Mouse (Mus musculus) heart, embryonic 12.5 days (tissue): Measurements from ENCODE around the gene Ctnnb1. TPM values are rescaled to one million over a fixed set of nuclear protein-coding genes. Genes with fewer than 3 reads are reported as not detected.

Experiments
- ATAC-seq: fragments of 200-750 bp; cut with Nextera tagmentation; 2 replicates; pipeline ENCODE4 v1.8.0; 2017; ENCODE audit warnings: moderate TSS enrichment, moderate library complexity; ENCODE audit not compliant: insufficient number of reproducible peaks, low FRiP score
- H3K27ac ChIP-seq: fragments of 300-500 bp; sonication (generic); 2 replicates; pipeline ENCODE4 v1.5.1; 2016; ENCODE audit warnings: mild to moderate bottlenecking, moderate library complexity; ENCODE audit not compliant: poor library complexity, severe bottlenecking
- H3K27me3 ChIP-seq: fragments of 300-500 bp; sonication (generic); replicated peaks from 2 replicates; pipeline ENCODE4 v1.6.1; 2016; ENCODE audit warnings: mild to moderate bottlenecking, moderate library complexity
- H3K36me3 ChIP-seq: fragments of 300-500 bp; sonication (generic); 2 replicates; pipeline ENCODE4 v1.6.1; 2016; ENCODE audit warnings: mild to moderate bottlenecking, moderate library complexity
- H3K4me1 ChIP-seq: fragments of 300-500 bp; sonication (generic); replicated peaks from 2 replicates; pipeline ENCODE4 v1.6.1; 2016; ENCODE audit warnings: mild to moderate bottlenecking
- H3K4me2 ChIP-seq: fragments of 300-500 bp; sonication (generic); 2 replicates; pipeline ENCODE4 v1.6.1; 2016; ENCODE audit warnings: mild to moderate bottlenecking, moderate library complexity
- H3K4me3 ChIP-seq: fragments of 300-500 bp; sonication (generic); 2 replicates; pipeline ENCODE4 v1.5.1; 2016; ENCODE audit warnings: mild to moderate bottlenecking
- H3K9ac ChIP-seq: fragments of 300-500 bp; sonication (generic); 2 replicates; pipeline ENCODE4 v1.6.1; 2016; ENCODE audit warnings: mild to moderate bottlenecking, moderate library complexity
- H3K9me3 ChIP-seq: fragments of 300-500 bp; sonication (generic); replicated peaks from 2 replicates; pipeline ENCODE4 v1.6.1; 2016; ENCODE audit warnings: mild to moderate bottlenecking, moderate library complexity
- WGBS: fragments of 180-500 bp; shearing (Covaris S2); methylation state at CpG from one replicate; pipeline ENCODE4 v1.1.7; 2016; 5-methylcytosine and 5-hydroxymethylcytosine counted together
- polyA plus RNA-seq: library from polyadenylated mRNA; unstranded; fragments of >200 nt; fragmentation: Nextera tagmentation; extraction: Ambion mirVana; gene quantifications from 2 replicates; pipeline ENCODE4 v1.2.1, GENCODE M21; 2016

Gene Ctnnb1
- polyA plus RNA-seq, 1 experiment from 2014 or later, result 397 TPM

DNA sequence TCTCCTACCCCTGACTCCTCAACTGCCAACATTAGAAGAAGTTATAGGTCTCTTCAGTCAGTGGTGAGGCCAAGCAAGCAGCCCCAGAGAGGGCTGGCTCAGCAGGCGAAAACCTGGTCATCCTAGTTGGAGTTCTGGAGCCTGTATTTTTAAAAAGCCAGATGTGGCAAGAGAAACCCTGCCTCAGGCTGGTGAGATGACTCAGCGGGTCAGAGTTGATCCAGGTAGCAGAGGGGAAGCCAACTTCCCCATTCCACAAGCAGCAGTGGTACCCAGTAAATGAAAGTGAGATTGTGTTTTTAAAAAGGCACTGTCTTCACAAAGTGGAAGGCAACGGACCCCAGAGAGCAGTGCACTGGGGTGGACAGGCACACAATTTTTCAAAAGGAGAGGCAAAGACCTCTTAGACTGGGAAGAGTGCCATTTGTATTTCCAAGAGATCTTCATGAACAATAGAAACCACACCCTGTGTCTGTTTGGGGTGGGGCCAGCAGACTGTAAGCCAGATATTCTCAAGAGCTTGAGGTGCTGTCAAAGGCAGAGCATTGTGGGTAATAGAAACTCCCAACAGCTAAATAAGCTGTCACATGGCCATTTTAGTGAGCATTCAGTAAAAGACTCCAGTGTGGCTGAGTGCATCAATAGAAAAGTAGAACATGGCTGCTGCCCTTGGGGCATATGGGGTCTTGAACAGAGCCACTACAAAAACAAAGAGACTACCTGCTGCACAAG is 33.1 kb downstream of the Ctnnb1 start:
- H3K9me3 ChIP-seq, result no peaks in the 10 kb centered on the region
- H3K36me3 ChIP-seq, result peaks cover 98% of the 10 kb centered on the region
- H3K4me3 ChIP-seq, result no peak overlapping the region
- 0 out of 2 replicates have a peak overlapping the region, but pooled peaks have one; percentile 23 for H3K27ac ChIP-seq
- 0 out of 2 replicates have a peak overlapping the region, but pooled peaks have one; percentile 27 for H3K9ac ChIP-seq
- H3K27me3 ChIP-seq, result no peaks in the 10 kb centered on the region
- ATAC-seq, result no peak
- peaks cover 75% of the 10 kb centered on the region for H3K4me1 ChIP-seq
- 80% methylated on average over 3 of the region's 3 CpGs for WGBS
- no peak overlapping the region for H3K4me2 ChIP-seq

DNA sequence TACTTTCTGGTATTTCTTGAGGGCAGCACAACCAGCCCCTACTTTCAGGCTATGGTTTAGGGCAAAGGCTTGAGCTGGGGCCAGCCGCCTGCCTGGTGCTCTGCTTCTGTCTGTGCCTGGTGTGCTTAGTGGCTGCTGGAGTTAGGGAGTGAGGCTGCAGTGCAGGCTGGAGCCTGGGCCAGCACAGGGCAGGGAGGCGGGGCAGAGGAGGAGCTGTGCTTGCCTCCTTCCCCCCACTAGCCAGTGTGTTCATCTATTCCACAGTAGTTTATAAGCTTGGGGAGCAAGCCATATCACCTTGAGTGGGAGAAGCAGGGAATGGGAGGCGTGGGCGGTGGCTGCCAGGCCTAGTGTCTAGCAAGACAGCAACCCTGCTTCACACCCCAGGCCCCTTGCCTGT is 34.1 kb downstream of the Ctnnb1 start:
- H3K9ac ChIP-seq, result no peak overlapping the region
- H3K27me3 ChIP-seq, result no peaks in the 10 kb centered on the region
- WGBS, result 87% methylated on average over 4 of the region's 4 CpGs
- H3K4me1 ChIP-seq, result peaks cover 73% of the 10 kb centered on the region
- H3K9me3 ChIP-seq, result no peaks in the 10 kb centered on the region
- H3K4me2 ChIP-seq, result no peak overlapping the region
- H3K36me3 ChIP-seq, result peaks cover 98% of the 10 kb centered on the region
- no peak overlapping the region for H3K4me3 ChIP-seq
- ATAC-seq, result no peak
- peak overlapping the region; percentile 19 for H3K27ac ChIP-seq

DNA sequence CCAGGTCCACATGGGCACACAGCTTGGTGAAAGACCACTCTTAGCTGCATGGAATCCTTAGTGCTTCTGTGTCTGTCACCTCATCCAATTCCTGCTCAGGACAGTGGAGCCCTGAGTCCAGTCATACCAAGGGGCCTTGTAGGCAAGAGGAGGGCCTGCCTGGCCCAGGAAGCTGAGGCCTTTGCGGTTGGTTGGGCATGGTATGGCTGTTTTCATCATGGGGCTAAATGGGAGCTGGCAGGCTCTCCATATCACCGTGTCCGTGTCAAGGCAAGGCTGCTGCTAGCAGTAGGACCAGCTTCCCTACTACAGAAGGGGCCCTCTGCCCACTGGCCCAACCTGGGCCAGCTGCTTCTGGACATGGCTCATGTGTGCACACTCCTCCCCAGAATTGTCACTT is 34.7 kb downstream of the Ctnnb1 start:
- H3K4me1 ChIP-seq, result peaks cover 68% of the 10 kb centered on the region
- no peaks in the 10 kb centered on the region for H3K9me3 ChIP-seq
- H3K4me2 ChIP-seq, result no peak overlapping the region
- H3K36me3 ChIP-seq, result peaks cover 98% of the 10 kb centered on the region
- H3K9ac ChIP-seq, result no peak overlapping the region
- H3K27ac ChIP-seq, result peak overlapping the region; percentile 37; the same call in 1 of the 2 replicates
- H3K27me3 ChIP-seq, result no peaks in the 10 kb centered on the region
- no peak for ATAC-seq
- no peak overlapping the region for H3K4me3 ChIP-seq
- WGBS, result 87% methylated on average over 3 of the region's 3 CpGs

DNA sequence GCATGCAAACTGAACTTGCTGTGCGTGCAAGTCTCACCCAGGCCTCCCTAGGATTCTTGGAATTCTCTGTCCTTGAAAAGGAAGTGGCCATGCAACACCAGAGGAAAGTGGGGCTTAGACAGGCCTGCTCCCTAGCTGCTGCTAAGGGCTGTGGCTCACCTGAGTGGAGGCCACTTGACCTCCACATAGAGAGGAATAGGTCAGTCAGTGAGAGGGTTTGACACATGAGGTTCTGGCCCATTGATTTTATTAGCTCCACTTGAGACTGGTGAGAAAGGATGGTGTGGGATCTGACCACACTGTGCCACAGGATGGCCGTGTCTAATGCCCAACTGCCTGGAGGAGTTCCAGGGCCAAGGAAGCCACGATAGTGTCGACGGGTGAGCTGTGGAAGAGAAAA is 35.2 kb downstream of the Ctnnb1 start:
- 74% methylated on average over 5 of the region's 5 CpGs for WGBS
- H3K27ac ChIP-seq, result no peak overlapping the region
- H3K4me1 ChIP-seq, result peaks cover 63% of the 10 kb centered on the region

DNA sequence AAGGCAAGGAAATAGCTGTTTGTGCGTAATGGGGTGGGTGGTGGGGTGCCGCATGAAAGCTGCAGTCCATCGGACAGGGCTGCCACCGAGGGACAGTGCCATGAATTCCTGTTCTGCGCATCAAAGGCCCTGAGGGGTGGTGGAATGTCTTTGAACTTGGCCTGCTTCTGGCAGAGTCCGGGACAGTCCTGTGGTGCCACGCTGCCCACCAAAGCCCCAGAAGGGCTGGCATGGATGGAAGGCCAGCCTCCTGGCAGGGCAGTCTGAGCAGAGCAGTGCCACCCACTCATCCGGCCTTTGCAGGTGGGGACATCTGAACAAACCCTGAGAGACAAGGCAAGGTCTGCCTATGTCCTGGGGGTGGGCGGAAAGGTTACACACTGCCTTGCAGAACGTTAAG is 36.0 kb downstream of the Ctnnb1 start:
- H3K27ac ChIP-seq, result no peak overlapping the region
- WGBS, result 80% methylated on average over 10 of the region's 10 CpGs
- no peaks in the 10 kb centered on the region for H3K9me3 ChIP-seq
- H3K36me3 ChIP-seq, result peaks cover 97% of the 10 kb centered on the region
- no peak overlapping the region for H3K9ac ChIP-seq
- H3K4me2 ChIP-seq, result no peak overlapping the region
- no peak overlapping the region for H3K4me3 ChIP-seq
- H3K27me3 ChIP-seq, result no peaks in the 10 kb centered on the region
- peaks cover 61% of the 10 kb centered on the region for H3K4me1 ChIP-seq
- ATAC-seq, result no peak

More for the DNA sequence above, 35.2 kb downstream of the Ctnnb1 start:
- Histone ChIP-seq H3K27me3 (no peaks in the 10 kb centered on the region), H3K4me2 (no peak overlapping the region), H3K36me3 (peaks cover 98% of the 10 kb centered on the region), H3K9me3 (no peaks in the 10 kb centered on the region), H3K9ac (no peak overlapping the region), H3K4me3 (no peak overlapping the region)
- no peak for ATAC-seq

DNA sequence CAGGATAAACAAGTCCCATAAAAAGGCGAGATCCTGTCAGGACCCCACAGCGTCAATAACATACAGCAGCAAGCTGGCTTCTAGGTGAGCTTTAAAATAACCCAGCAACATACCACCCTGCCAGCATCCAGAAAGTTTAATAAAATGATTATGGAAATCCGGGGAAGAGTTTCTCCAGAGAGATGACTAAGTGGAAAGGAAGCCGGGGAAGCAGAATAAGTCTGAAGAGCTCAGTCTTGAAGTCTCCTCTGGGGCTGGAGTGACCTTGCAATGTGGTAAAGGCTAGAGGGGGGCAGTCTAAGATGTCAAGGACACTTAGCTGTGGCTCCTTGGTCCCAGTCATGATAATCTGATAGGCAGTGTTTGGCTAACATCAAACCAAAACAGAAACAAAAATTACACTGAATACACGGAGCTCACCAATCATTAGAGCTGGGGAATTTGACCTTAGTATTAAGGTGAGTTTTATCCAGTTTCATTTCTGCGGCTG is 44.1 kb downstream of the Ctnnb1 start:
- peaks cover 4% of the 10 kb centered on the region for H3K4me1 ChIP-seq
- 70% methylated on average over 6 of the region's 6 CpGs for WGBS
- no peak overlapping the region for H3K4me2 ChIP-seq
- no peak overlapping the region for H3K9ac ChIP-seq
- no peak overlapping the region for H3K4me3 ChIP-seq
- H3K27me3 ChIP-seq, result no peaks in the 10 kb centered on the region
- no peaks in the 10 kb centered on the region for H3K9me3 ChIP-seq
- H3K36me3 ChIP-seq, result peaks cover 18% of the 10 kb centered on the region
- no peak for ATAC-seq
- no peak overlapping the region for H3K27ac ChIP-seq

DNA sequence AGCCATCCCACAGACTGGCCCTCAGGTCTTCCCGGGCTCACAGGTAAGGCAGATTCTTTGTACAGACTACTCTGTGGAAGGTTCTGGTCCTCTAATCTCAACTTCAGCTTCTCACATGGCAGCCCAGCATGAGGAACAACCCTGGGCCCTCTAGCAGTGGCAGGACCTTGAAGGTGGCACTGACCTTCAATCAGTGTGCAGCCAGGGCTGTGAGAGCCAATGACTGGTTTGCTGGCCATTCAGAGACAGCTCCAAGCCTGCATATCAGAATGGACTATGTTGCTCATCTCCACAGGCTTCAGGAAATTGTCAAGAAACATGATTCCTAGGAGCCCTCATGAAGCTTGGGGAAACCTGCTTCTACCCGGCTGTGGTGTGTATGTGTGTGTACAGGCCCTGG is 45.2 kb downstream of the Ctnnb1 start:
- H3K4me2 ChIP-seq, result no peak overlapping the region
- H3K27ac ChIP-seq, result no peak overlapping the region
- no peak overlapping the region for H3K9ac ChIP-seq
- no peaks in the 10 kb centered on the region for H3K27me3 ChIP-seq
- no peak for ATAC-seq
- peaks cover 4% of the 10 kb centered on the region for H3K4me1 ChIP-seq
- H3K36me3 ChIP-seq, result peaks cover 7% of the 10 kb centered on the region
- 71% methylated on average over 2 of the region's 2 CpGs for WGBS
- H3K4me3 ChIP-seq, result no peak overlapping the region
- H3K9me3 ChIP-seq, result no peaks in the 10 kb centered on the region

DNA sequence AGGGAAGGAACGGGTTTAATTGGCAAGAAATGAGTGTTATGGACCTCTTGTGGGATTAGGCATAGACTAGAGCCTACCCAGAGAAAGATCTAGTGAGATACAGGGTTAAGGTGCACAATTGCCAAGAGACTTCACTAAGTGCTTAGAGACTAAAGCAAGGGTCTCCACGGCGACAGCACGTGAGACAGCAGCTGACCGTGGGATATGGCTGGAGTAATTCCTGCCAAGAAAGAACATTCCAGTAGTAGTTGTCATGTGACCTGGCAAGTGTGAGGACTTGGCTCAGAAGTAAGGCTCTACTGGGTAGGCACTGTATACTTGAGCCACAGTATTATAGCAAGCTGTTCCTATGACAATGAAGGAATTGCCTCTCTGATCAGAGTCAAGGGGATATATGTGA is 47.1 kb downstream of the Ctnnb1 start:
- H3K9me3 ChIP-seq, result no peaks in the 10 kb centered on the region
- no peak overlapping the region for H3K4me2 ChIP-seq
- no peak overlapping the region for H3K27ac ChIP-seq
- H3K27me3 ChIP-seq, result no peaks in the 10 kb centered on the region
- H3K4me1 ChIP-seq, result peaks cover 4% of the 10 kb centered on the region
- ATAC-seq, result peak; percentile 24; the same call in 1 of the 2 replicates
- no peak overlapping the region for H3K4me3 ChIP-seq
- WGBS, result 60% methylated on average over 5 of the region's 5 CpGs
- H3K9ac ChIP-seq, result no peak overlapping the region
- no peaks in the 10 kb centered on the region for H3K36me3 ChIP-seq

DNA sequence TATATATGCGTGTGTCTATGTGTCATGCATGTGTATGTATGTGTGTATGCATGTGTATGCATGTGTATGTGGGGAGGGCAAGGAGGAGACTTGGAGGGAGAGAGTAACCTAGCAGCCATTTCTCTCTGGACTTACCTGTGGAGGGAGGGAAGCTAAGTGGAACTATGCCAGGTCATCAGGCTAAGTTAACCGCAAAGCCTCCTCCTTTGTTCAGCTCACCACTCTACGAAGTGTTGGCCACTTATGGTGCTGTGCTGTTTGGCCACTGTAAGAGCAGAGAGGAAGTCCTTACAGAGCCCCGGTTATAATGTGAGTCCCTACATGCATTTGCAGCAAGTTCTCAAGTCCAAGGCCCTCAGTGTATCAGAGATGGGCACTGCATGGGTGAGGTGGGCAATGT is 47.8 kb downstream of the Ctnnb1 start:
- Histone ChIP-seq H3K27me3 (no peaks in the 10 kb centered on the region), H3K9me3 (no peaks in the 10 kb centered on the region), H3K9ac (no peak overlapping the region), H3K27ac (no peak overlapping the region), H3K4me3 (no peak overlapping the region), H3K36me3 (no peaks in the 10 kb centered on the region), H3K4me2 (no peak overlapping the region), H3K4me1 (peaks cover 4% of the 10 kb centered on the region)
- 90% methylated on average over 4 of the region's 4 CpGs for WGBS
- no peak for ATAC-seq

DNA sequence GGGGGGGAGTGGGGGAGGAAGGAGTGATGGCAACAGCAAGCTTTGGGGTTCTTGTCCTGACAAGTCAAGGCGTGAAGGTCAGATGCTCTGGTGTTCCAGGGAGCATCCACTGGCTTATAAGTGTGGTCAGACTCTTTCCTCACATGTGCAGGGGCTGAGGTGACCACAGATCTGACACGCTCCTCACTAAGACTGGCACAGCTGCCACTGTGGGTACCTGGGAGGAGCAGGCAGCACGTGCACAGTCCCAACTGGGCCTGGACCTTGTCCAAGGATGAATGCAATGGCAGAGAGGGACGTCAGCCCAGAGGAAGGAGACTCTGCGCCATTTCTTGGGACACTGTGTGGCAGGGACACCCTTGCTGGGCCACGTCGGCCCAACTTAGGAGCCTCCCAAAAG is 52.8 kb downstream of the Ctnnb1 start:
- H3K9ac ChIP-seq, result no peak overlapping the region
- peaks cover 19% of the 10 kb centered on the region for H3K4me1 ChIP-seq
- H3K4me2 ChIP-seq, result no peak overlapping the region
- ATAC-seq, result no peak
- WGBS, result 82% methylated on average over 7 of the region's 7 CpGs
- H3K36me3 ChIP-seq, result no peaks in the 10 kb centered on the region
- H3K4me3 ChIP-seq, result no peak overlapping the region
- no peak overlapping the region for H3K27ac ChIP-seq
- H3K27me3 ChIP-seq, result no peaks in the 10 kb centered on the region
- H3K9me3 ChIP-seq, result no peaks in the 10 kb centered on the region

DNA sequence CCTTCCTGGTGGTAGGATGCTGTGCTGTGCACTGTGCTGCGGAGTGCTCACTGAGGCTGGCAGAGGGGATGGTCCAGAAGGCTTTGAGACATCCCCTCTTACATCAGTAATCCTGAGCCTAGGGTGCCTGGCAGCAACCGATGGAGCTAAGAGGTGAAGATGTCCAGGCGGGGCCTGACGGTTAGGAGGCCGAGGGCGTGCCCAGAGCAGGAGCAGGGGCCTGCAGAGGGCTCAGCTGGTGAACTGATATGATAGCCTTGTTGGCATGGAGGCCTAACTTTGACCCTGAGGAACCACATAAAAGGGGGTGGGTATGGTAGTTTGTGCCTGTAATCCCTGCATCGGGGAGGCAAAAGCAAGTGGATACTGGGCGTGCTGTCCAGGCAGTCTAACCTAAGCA is 54.8 kb downstream of the Ctnnb1 start:
- Histone ChIP-seq H3K9me3 (no peaks in the 10 kb centered on the region), H3K4me3 (no peak overlapping the region), H3K27me3 (no peaks in the 10 kb centered on the region), H3K4me1 (peaks cover 40% of the 10 kb centered on the region), H3K27ac (no peak overlapping the region), H3K9ac (no peak overlapping the region), H3K36me3 (no peaks in the 10 kb centered on the region), H3K4me2 (no peak overlapping the region)
- WGBS, result 75% methylated on average over 8 of the region's 8 CpGs
- ATAC-seq, result no peak

DNA sequence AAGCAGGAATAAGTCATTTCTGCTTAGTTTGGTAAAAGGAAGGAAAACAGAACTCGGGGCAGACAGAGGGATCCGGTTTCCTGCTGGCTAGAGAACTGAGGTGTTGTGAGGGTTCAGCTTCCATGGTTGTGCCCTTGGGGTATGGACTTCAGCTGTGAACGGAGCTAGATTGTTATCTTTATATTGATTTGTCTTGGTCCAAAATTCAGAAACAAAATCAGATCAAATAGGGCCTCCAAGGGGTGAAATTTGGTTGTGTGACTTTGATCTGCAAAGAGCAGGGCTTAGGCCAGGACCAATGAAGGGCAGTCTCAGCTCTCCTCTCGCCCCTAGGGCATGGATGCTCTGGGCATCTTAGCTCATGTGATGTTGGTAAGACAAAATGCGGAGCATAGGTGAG is 55.5 kb downstream of the Ctnnb1 start:
- Histone ChIP-seq H3K36me3 (no peaks in the 10 kb centered on the region), H3K27me3 (no peaks in the 10 kb centered on the region), H3K27ac (no peak overlapping the region), H3K9ac (no peak overlapping the region), H3K4me1 (peaks cover 42% of the 10 kb centered on the region), H3K9me3 (no peaks in the 10 kb centered on the region), H3K4me2 (no peak overlapping the region), H3K4me3 (no peak overlapping the region)
- 72% methylated on average over 5 of the region's 5 CpGs for WGBS
- ATAC-seq, result no peak
